8 mouse cellular contexts compared by ENCODE assay signal in genomic region chr3:133544131-133544550, GRCm38 (mm10). TPM values are rescaled to one million over a fixed set of nuclear protein-coding genes. Genes with fewer than 3 reads are reported as not detected.
DNase-seq lines count a peak whose midpoint lies in the region; ATAC-seq lines count a peak whose summit lies in the region.

No protein-coding gene starts in this region.

- peak overlapping the region; percentile 87 for H3K9ac ChIP-seq in embryonic facial prominence, embryonic 14.5 days (ENCODE audit: low read depth, low read length)
- peak overlapping the region; percentile 83 for H3K9ac ChIP-seq in kidney, embryonic 15.5 days

- peak overlapping the region; percentile 63 for H3K4me2 ChIP-seq in embryonic facial prominence, embryonic 14.5 days (ENCODE audit: low read depth, low read length)
- H3K4me2 ChIP-seq in kidney, embryonic 15.5 days: peak overlapping the region; percentile 88

- DNase-seq in 416B (ENCODE audit: low read depth) (peak; percentile 94), liver (peak; percentile 82)
- peak; percentile 91 to 92 for DNase-seq in adrenal gland, postnatal 36 days
- DNase-seq in embryonic facial prominence, embryonic 14.5 days (ENCODE audit: low spot score): peak; percentile 98
- DNase-seq in heart, embryonic 10.5 days (ENCODE audit: low spot score): peak; percentile 94
- DNase-seq in spleen, postnatal 36 days (ENCODE audit: low spot score in 2 of 2): peak; percentile 87 to 89

- ATAC-seq in embryonic facial prominence, embryonic 14.5 days (ENCODE audit: low read depth): peak; percentile 96
- ATAC-seq in kidney, embryonic 15.5 days (replicated peaks; ENCODE audit: low FRiP score): peak; percentile 95
- ATAC-seq in monocyte, adult 5-6 weeks (replicated peaks; ENCODE audit: insufficient number of reproducible peaks, low FRiP score, low TSS enrichment, poor library complexity, severe bottlenecking): peak; percentile 90

- H3K4me3 ChIP-seq in embryonic facial prominence, embryonic 14.5 days (ENCODE audit: low read depth, low read length): peak overlapping the region; percentile 73
- H3K4me3 ChIP-seq in heart, embryonic 10.5 days: peak overlapping the region; percentile 88
- H3K4me3 ChIP-seq in kidney, embryonic 15.5 days (replicated peaks): peak overlapping the region; percentile 86

- H3K9me3 ChIP-seq in embryonic facial prominence, embryonic 14.5 days (ENCODE audit: control insufficient read depth, low read length): no peaks in the 10 kb centered on the region
- no peaks in the 10 kb centered on the region for H3K9me3 ChIP-seq in heart, embryonic 10.5 days
- H3K9me3 ChIP-seq in kidney, embryonic 15.5 days (replicated peaks): no peaks in the 10 kb centered on the region

- H3K27ac ChIP-seq in embryonic facial prominence, embryonic 14.5 days (replicated peaks; ENCODE audit: low read depth, low read length): peak overlapping the region; percentile 97
- H3K27ac ChIP-seq in heart, embryonic 10.5 days: peak overlapping the region; percentile 95
- peak overlapping the region; percentile 97 for H3K27ac ChIP-seq in kidney, embryonic 15.5 days

- no peaks in the 10 kb centered on the region for H3K36me3 ChIP-seq in embryonic facial prominence, embryonic 14.5 days (ENCODE audit: control insufficient read depth, insufficient read depth, low read length)
- no peaks in the 10 kb centered on the region for H3K36me3 ChIP-seq in heart, embryonic 10.5 days
- H3K36me3 ChIP-seq in kidney, embryonic 15.5 days: no peaks in the 10 kb centered on the region

- under 1% methylated on average over 22 of the region's 52 CpGs for WGBS in embryonic facial prominence, embryonic 14.5 days
- under 1% methylated on average over 51 of the region's 52 CpGs for WGBS in heart, embryonic 10.5 days
- WGBS in kidney, embryonic 15.5 days: 0% methylated on average over 50 of the region's 52 CpGs

- no peaks in the 10 kb centered on the region for H3K27me3 ChIP-seq in embryonic facial prominence, embryonic 14.5 days (replicated peaks; ENCODE audit: control insufficient read depth, insufficient read depth, low read length)
- no peaks in the 10 kb centered on the region for H3K27me3 ChIP-seq in heart, embryonic 10.5 days (ENCODE audit: insufficient read depth, poor library complexity, severe bottlenecking)
- H3K27me3 ChIP-seq in kidney, embryonic 15.5 days: no peaks in the 10 kb centered on the region

- peaks cover 11% of the 10 kb centered on the region for H3K4me1 ChIP-seq in embryonic facial prominence, embryonic 14.5 days (ENCODE audit: control insufficient read depth, insufficient read depth, low read length)
- no peaks in the 10 kb centered on the region for H3K4me1 ChIP-seq in heart, embryonic 10.5 days
- peaks cover 13% of the 10 kb centered on the region for H3K4me1 ChIP-seq in kidney, embryonic 15.5 days

RNA-seq across cellular contexts. Expression of gene Tet2, which starts 0.8 kb away (rescaled TPM):
- total RNA-seq in adrenal gland, postnatal 36 days (2021): 10 to 100 TPM; 34.1 to 39.5 TPM
- polyA plus RNA-seq in embryonic facial prominence, embryonic 14.5 days (2014; fragmentation: Nextera tagmentation; extraction: Ambion mirVana): 15.4 and 16.3 TPM in 2 replicates
- 11.8 and 15.5 TPM in 2 replicates for polyA plus RNA-seq in heart, embryonic 10.5 days (2016; fragmentation: Nextera tagmentation; extraction: Ambion mirVana)
- polyA plus RNA-seq in kidney, embryonic 15.5 days (2015; fragmentation: Nextera tagmentation; extraction: Ambion mirVana): 20.0 and 23.3 TPM in 2 replicates
- total RNA-seq in monocyte, adult 5-6 weeks (2017): 123 to 203 TPM (median 135 TPM) in 3 replicates

Comparison
In these comparisons a context has a peak if more than half of its experiments do, and no peak if none do; other contexts are left out.
1. Peak in every context shown above with its lines: DNase-seq, ATAC-seq, H3K4me3 ChIP-seq and H3K27ac ChIP-seq.